Mouse (Mus musculus): ENCODE data around the gene Gimap1.

Gene Gimap1

DNA sequence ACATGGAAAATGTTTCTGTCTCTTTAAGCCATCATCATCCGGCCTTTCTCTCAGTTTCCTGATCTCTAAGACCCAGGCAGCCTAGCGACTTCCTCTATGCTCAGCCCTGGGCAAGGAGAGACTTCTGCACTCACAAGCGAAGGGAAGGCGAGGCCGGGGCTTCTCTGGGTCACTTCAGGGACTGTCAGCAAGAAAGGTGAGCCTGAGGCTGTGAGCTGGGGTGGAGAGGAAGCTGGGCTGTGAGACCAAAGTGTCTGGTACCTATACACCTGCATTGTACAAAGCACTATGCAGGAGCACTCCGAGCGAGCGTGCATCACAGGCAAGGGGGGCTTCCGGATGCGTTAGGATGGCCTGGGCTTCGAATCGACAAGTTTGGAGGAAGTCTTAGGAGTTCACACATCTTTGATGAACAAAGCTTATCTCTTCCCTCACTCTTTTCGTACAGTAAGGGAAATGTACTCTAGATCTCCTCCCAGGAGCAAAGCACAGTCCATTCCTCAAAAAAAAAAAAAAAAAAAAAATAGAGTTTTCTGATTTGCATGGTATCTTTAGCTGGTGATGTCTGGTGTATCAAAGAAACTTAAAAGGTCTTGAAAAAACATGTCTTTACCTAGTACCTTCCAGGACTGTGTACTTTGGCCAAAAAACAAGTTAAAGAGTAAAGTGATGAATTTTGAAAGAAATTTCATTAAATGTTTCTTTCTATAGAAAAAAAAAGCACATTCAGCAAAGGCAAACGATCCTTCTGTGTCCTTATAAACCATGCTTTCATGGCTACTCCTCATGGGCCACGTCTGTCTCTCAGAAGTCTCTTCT lies at the start of gene Gimap1:
Gimap1 (plus strand) TSS at position 94 of the 819 bp plus-strand sequence.
- no peak for DNase-seq (ENCODE audit: low spot score in 2 of 2)

DNA sequence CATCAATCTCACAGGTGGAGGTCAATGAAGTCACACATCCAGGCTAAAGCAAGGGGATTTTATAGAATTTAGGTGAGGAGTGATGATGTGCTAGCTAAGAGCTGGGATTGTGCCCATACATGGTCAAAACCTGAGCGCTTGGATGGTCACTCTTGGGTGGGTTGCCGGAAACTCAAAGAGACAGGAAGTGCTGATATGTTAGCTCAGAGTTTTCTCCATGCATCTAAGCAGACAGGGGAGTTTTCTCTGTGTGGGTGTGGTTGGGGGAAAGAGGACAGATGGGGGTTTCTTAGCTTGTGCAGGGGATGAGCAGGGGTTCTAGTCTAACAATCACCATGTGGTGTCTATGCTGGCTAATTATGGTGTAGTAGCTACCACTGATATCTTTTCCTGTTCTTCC lies 49.5 kb upstream of the Gimap1 start:
- no peak for DNase-seq (ENCODE audit: low spot score in 2 of 2)

DNA sequence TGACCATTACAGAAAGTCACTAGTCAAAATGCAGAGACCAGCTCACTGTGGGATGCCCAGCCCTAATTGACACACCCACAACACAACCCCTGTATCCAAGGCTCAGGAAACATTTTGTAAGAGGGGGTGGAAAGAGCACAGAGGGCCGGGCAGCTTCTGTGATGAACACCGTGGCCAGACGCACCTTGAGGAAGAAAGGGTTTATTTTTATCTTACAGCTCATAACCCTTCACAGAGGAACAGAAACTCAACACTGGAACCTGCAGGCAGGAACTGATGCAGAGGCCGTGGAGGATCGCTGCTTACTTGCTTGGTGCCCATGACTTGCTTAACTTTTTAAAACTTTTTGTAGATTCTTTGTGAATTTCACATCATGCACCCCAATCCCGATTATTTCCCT lies 45.9 kb upstream of the Gimap1 start:
- no peak for DNase-seq (ENCODE audit: low spot score in 2 of 2)

DNA sequence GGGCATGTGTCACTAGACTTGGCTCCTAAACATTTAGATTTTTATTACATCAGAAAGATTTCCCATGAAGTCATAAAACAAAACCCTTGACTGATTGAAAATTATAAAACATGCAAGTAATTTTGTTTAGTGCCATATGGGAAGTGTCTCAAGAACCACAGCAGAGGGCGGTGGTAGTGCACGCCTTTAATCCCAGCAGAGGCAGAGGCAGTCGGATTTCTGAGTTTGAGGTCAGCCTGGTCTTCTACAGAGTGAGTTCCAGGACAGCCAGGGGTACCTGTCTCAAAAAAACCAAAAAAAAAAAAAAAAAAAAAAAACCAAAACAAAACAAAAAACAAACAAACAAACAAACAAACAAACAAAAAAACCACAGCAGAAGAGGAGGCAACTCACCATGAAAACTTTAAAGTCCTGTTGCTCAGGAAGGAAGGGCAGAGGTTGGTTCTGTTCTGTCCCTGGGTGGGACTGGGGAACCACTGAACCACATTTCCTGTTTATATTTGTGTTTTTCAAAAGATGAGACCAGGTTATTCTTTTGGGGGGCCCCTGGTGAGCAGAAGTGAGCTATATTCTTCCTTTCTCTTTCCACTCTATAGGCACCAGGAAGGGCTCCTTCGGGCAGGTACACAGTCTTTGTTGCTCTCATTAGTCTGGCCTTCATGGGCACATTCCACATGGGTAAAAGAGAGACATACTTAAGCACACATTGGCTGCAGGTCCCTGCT lies 41.9 kb upstream of the Gimap1 start:
- DNase-seq (ENCODE audit: low spot score in 2 of 2), result no peak

DNA sequence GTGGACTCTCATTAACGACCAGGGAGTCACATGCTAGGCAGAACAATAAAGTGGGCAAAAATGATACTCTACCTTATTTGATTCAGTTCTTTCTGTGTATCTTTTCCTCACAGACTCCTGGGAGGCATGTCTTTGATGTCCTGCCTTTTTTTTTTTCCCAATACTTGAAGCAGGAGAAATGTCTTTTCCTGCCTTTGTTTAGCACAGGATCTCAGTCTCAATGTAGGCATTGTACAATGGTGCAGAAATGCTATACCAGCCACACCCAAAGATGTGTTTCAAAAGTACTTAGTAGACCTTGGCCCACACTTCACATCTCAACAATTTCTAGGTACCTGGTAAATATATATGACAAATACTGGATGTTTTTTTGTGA lies 41.3 kb upstream of the Gimap1 start:
- no peak for DNase-seq (ENCODE audit: low spot score in 2 of 2)

DNA sequence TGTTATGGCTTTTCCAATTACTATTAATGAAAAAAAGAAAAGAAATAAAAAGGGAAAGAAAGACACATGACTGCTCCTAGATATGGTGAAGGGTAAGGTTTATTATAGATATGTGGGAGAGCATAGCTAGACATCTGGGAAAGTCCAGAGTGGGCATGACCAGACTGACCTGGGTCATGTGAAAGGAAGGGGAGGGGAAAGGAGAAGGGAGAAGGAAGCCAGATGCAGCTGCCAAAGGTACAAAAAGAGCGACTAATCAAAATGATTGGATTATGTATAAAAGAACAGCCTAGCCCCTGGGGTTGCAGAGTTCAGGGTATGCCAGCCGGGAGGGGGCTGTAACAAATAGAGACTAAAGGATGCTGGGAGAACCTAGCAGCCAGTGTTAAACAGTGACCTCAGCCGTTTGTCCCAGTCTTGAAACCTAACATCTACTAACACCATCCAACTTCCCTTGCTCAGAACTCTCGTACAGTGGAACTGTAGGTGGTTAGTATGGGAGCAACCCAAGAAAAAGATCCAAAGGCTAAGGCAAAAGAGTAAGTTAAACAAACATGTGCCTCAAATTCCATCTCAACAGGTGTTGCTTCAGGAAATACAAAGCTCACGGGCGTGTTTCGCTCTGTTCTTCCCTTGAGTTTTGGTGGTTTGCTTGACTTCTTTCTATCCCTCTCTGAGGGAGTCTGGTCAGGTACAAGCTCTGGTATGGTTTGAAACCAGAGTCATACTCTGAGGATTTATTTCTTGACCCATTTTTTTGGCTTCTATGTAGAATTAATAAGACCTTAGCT lies 40.6 kb upstream of the Gimap1 start:
- DNase-seq (ENCODE audit: low spot score in 2 of 2), result no peak

DNA sequence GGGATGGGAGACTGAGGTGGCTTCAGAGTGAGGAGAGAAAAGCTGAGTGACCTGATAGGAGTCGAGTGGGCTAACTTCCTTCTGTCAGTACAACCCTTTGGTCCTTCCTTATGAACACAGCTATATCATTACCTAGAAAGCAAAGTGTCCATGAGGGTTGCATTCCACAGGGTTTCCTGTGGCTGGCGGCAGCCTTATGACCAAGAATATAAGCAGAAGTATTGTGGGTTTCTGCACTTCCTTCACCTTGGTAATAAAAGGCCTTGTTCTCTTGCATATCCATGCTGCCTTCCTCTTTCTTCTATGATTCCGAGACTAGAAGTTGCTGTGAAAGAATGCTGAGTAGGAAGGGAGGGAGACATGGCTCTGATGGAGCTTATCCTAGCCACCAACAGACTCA lies 40.0 kb upstream of the Gimap1 start:
- DNase-seq (ENCODE audit: low spot score in 2 of 2), result no peak

DNA sequence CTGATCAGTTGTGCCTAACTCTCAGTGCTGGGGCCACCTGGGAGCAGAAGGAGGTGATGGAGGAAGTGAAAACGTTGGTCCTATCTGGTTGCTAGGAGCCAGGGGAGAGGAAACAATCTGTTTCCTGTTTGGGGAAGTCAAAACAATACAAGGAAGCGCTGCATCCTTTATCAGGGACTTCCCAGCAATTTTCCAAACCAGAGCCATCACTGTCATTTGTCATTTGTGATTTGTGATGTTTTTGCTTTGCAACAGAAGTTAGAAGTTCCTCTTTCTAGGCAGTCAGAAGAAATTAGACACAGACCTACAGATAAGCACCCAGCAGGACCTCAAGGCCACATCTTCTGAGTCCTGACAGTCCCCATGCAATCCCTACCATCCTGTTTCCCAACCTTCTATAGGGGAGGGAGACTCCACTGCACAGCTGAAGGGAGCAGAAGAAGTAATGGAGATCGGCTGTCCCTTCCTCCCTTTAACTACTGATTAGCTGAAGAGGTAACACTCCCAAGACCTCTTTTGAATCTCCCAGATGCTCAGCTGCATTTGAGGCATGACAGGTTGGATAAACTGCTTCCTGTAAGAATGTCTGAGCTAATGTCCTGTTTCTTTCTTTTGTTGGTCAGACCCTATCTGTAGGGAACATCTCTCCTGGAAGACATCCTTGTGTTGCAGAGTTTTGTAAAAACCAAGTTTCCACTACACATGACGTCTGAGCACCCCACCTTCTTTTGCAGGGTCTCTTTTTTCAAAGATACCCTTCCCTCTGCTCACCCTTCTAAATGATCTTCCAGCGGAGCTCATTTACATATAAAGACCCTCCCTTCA lies 38.4 kb upstream of the Gimap1 start:
- no peak for DNase-seq (ENCODE audit: low spot score in 2 of 2)

DNA sequence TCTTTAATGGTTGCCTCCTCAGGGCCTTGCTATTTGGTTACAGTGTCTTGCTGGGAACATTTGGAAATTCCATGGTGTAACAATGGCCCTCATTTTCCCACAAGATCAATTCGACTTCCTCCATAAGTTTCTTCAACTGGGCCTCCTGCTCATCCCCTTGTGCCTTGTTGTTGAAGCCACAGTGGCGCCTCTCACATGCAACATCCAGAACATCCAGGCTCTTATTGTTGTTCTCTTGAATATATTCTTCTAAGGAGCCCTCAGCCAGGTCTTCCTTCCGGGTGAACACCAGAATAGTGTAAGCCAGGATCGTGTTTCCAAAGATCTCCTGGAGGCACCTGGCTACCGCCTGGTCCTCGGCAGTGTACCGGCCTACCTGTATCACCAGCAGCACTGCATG lies 36.7 kb upstream of the Gimap1 start:
- no peak for DNase-seq (ENCODE audit: low spot score in 2 of 2)

DNA sequence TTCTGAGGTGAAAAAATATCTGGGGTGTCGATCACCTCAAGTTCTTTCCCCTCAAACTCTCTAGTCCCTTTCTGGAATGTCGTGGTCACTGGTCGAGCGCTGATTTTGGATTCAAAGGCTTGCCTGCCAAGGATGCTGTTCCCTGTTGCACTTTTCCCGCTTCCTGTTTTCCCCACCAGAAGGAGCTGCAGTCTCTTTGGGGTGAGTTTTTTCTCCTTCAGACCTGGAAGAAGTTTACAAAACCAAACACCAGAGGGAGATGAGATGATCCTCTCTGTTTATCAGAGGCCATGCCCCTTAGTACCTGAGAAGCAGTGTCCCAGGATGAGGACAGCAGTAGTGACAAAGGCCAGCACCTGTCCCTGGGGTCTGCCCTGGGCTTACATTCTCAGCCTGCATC lies 36.3 kb upstream of the Gimap1 start:
- no peak for DNase-seq (ENCODE audit: low spot score in 2 of 2)

DNA sequence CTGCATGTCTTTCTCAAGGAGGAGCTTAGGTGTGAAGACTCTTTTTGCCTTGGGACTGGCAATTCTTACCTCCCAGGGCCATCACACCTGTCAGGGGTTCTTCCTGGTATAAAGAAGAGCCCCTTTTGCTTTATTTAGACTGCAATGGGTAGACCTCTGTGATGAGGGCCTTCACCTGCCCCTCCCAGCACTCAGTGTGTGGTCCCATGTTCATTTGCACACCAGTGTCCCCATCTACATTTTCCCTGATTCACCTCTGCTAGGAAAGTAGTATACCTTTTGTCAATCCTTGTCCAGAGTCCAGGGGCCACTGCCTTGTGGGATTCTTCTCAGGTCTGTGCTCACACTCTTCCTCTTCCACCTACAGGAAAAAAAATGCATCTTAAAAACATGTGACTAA lies 34.7 kb upstream of the Gimap1 start:
- no peak for DNase-seq (ENCODE audit: low spot score in 2 of 2)

DNA sequence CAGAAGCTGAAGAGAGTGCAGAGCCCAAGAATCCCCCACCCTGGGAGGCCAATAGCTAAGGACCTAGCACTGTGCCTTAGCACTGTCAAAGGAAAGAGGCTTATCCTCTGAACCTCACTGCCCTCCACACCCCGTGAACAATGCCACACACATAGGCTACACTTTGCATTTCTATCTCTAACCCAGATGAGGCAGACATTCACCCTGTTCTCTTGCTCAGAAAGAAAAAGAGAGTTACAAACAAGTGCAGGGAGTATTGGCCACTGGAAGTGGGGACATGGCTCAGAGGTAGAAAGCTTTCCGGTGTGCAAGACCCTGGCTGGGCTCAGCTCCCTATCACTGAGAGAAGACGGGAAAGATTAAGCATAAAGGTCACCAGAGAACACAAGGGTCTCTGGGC lies 32.7 kb upstream of the Gimap1 start:
- DNase-seq (ENCODE audit: low spot score in 2 of 2), result no peak

DNA sequence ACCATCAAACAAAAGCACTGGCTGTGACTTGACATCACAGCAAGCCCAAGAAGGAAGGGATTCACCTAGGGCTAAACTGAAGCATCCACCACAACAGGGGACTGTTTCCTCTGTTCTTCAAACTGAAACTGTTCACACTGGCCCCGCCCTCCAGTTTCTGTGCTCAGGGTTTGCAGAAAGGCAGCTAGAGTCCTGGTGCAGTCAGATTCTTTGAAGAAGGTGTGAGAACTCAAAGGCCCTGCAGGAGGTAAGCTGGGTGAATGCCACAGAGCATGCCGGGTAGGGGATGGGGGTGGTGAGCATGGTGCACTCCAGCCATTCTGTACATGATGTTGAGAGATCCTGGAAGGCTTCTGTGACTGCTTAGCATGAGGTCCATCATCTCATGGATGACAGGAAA lies 20.4 kb upstream of the Gimap1 start, which contains the start of the genes Gm28053 and Gimap7:
Gm28053 (plus strand) TSS at position 153 of the 400 bp plus-strand sequence.
Gimap7 (plus strand) TSS at position 167 of the 400 bp plus-strand sequence.
- DNase-seq (ENCODE audit: low spot score in 2 of 2), result no peak

DNA sequence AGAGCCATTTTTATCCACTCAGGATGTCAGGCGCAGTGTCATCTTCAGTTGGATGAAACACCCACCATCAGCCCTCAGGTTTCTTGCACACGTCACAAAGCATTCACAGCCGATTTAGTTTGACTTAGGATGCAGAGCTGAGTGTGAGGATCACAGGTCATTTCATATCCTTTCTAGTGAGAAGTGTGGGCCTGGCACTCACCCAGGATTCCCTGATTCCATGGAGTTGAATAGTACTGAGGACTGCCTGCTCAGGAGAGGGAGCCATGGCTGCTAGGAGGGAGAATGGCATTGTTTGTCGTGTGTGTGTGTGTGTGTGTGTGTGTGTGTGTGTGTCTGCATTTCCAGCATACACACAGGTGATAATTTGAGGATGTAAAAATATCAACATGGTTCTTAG lies 18.5 kb upstream of the Gimap1 start:
- no peak for DNase-seq (ENCODE audit: low spot score in 2 of 2)

DNA sequence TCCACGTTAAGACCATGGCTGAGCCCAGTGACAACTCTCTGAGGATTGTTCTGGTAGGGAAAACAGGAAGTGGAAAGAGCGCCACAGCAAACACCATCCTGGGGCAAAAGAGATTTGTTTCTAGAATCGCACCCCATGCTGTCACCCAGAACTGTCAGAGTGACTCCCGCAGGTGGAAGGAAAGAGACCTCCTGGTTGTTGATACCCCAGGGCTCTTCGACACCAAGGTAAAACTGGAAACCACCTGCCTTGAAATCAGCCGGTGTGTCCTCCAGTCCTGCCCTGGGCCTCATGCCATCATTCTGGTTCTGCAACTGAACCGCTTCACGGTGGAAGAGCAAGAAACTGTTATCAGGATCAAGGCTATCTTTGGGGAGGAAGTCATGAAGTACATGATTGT lies 15.4 kb upstream of the Gimap1 start:
- no peak for DNase-seq (ENCODE audit: low spot score in 2 of 2)

DNA sequence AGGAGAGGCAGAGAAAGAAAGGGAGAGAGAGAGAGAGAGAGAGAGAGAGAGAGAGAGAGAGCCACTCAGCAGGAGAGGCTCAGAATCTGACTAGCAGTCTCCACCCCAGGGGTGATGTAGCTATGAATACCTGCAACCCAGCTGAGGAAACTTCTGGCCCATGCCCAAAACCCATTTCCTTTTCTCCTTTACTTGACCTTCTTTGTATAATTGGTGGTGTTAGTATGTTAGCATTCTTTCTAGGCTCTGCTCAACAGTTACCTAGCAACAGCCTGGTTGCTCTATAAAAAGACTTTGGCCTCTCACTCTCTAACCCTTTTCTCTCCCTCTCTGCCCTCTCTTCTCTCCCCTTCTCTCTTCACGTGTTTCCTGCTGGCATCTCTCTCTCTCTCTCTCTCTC lies 13.4 kb upstream of the Gimap1 start:
- DNase-seq (ENCODE audit: low spot score in 2 of 2), result no peak

DNA sequence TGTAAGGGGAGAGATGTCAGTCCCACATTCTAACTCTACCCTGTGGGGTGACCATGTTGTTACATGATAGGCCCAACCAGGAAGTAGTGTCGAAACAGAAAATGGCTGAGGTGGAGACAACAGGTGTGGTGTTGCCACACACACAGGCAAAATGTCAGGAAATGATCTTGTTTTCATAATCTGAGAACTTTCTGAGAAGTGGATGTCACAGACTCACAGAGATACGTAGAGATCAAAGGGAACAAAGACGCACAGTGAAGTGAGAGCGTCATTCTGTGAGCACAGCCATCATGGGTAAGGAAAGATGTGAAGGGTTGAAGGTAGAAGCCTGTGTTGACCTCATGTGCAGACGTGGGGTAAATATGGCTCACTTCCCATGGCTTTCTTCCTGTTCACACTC lies 11.1 kb upstream of the Gimap1 start:
- no peak for DNase-seq (ENCODE audit: low spot score in 2 of 2)

DNA sequence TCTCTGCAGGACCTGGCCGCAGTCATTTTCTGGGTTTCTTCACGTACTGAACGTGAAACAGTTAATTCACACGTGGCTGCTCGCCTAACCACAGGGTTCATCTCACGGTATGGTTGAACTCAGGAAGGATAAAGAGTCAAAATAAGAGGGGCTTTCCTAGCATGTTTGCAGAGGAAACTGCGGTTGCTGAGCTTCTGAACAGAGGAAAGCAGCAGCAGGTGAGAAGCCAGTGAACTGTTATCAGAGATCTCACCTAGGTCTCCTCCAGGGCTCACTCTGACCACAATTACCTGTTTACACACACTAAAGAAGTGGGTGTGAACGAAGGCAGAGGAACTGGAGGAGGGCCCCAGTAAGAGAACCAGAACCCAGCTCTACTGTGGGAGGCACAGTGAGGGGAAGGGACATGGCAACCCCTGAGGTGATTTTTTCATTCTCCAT lies 6.0 kb upstream of the Gimap1 start:
- no peak for DNase-seq (ENCODE audit: low spot score in 2 of 2)

DNA sequence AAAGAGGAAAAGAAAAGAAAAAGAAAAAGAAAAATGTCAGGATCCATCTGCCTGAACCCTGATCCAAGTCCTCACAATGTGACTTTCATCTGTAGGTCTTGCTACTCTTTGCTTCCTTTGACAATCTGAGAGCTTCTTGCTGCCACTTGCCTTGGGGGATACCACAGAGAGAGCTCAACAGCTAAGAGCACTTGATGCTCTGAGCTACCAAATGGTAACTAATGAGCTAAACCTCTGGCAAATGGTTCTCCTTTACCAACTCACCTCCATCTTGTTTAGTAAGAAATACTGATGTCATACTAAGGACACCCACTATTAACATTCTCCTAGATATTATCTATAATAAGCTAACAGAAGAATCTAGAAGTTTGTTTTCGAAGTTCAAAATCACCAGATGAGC lies 5.2 kb upstream of the Gimap1 start:
- no peak for DNase-seq (ENCODE audit: low spot score in 2 of 2)

DNA sequence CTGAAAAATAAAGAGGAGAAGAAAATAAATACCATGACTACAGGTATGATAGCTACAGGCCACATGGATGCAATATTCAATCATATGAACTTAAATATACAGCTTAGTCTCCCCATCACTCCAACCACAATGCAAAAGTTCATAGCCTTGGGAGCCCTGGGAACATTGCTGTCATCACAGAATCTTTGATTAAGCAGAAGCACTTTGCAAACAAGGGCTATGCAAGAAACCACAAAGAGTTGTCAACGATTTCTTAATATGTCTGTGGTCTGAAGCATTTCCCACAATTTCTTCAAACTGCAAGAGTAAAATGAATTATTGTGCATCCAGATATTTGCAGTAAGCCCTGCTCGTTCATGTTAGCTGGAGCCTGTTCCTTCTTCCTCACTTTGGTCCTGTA lies 1.8 kb upstream of the Gimap1 start:
- DNase-seq (ENCODE audit: low spot score in 2 of 2), result no peak

DNA sequence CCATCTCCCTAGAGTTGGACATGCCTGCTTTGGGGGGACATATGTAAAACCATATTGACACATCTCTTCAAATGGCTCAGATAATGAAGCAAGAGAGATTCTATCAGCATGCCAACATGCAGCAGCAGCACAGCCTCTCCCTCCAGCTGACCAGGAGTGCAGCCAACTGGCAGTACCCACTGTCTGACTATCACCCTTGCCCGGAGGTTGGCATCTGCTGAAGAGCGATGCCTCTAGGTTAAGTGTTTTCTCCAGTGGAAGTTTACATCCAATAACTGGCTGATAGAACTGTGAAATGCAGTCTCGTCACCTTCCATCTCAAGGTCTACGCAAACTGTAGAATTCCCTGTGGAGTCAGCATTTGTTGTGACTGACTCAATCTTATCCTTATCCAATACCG lies 1.2 kb upstream of the Gimap1 start:
- no peak for DNase-seq (ENCODE audit: low spot score in 2 of 2)

DNA sequence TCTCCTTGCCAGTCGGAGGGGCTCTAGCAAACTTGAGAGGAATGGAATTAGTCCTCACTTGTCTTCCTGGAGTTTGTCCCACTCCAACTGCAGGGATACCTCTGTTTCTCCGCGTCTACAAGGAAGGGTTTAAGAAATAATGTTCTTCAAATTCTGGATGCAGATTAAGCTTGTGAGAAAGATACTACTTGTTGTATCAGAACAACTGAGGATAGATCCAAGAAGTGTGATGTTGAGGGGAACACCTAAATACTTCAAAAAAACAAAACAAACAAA lies 864 bp downstream of the Gimap1 start:
- no peak for DNase-seq (ENCODE audit: low spot score in 2 of 2)

All from right cerebral cortex, postnatal 36 days (tissue).